Mouse (Mus musculus) kidney, postnatal 0 days (tissue): ENCODE measurements at regions not wholly inside any gene's neighbourhood (a gene's known extent, or its start where the extent isn't known, plus 50 kb on each side); places are given as distances from the start of the nearest gene placed in this dataset.
A peak's percentile ranks its signal among the peaks of the same experiment; 100 is the strongest.

ENCODE experiments used
- ATAC-seq: fragments of 200-750 bp; cut with Nextera tagmentation; replicated peaks from 2 replicates; pipeline ENCODE4 v1.8.0; 2017; ENCODE audit warnings: low read depth, moderate number of reproducible peaks, moderate TSS enrichment, moderate library complexity; ENCODE audit not compliant: low FRiP score
- DNase-seq: peaks from one replicate; pipeline ENCODE4 v3.0.0-alpha.2; 2016; ENCODE audit warnings: low spot score
- H3K27ac ChIP-seq: fragments of 300-500 bp; sonication (generic); 2 replicates; pipeline ENCODE4 v1.5.1; 2014; ENCODE audit warnings: mild to moderate bottlenecking
- H3K27me3 ChIP-seq: fragments of 300-500 bp; sonication (generic); 2 replicates; pipeline ENCODE4 v1.6.1; 2014; ENCODE audit warnings: low read length, mixed read lengths; ENCODE audit not compliant: insufficient read depth
- H3K36me3 ChIP-seq: fragments of 300-500 bp; sonication (generic); 2 replicates; pipeline ENCODE4 v1.6.1; 2014; ENCODE audit warnings: low read length, mixed read lengths; ENCODE audit not compliant: insufficient read depth
- H3K4me1 ChIP-seq: fragments of 300-500 bp; sonication (generic); replicated peaks from 2 replicates; pipeline ENCODE4 v1.6.1; 2014; ENCODE audit warnings: antibody characterized with exemption, low read length, mixed read lengths; ENCODE audit not compliant: insufficient read depth
- H3K4me2 ChIP-seq: fragments of 300-500 bp; sonication (generic); 2 replicates; pipeline ENCODE4 v1.6.1; 2014; ENCODE audit warnings: mild to moderate bottlenecking, low read length, moderate library complexity, mixed read lengths
- H3K4me3 ChIP-seq: fragments of 300-500 bp; sonication (generic); replicated peaks from 2 replicates; pipeline ENCODE4 v1.5.1; 2014; ENCODE audit warnings: low read depth, low read length
- H3K9ac ChIP-seq: fragments of 300-500 bp; sonication (generic); 2 replicates; pipeline ENCODE4 v1.6.1; 2014; ENCODE audit warnings: low read depth, low read length
- H3K9me3 ChIP-seq: fragments of 300-500 bp; sonication (generic); replicated peaks from 2 replicates; pipeline ENCODE4 v1.6.1; 2016; ENCODE audit warnings: low read length, inconsistent platforms, mixed read lengths
- CTCF ChIP-seq: IDR thresholded peaks from 2 replicates; pipeline ENCODE4 v1.5.1; 2016; ENCODE audit warnings: antibody characterized with exemption, low read depth, mild to moderate bottlenecking, moderate library complexity
- WGBS: fragments of 180-500 bp; shearing (Covaris S2); extraction: QIAGEN DNeasy Blood & Tissue Kit; methylation state at CpG from one replicate; pipeline ENCODE4 v1.1.7; 2014; 5-methylcytosine and 5-hydroxymethylcytosine counted together

DNA sequence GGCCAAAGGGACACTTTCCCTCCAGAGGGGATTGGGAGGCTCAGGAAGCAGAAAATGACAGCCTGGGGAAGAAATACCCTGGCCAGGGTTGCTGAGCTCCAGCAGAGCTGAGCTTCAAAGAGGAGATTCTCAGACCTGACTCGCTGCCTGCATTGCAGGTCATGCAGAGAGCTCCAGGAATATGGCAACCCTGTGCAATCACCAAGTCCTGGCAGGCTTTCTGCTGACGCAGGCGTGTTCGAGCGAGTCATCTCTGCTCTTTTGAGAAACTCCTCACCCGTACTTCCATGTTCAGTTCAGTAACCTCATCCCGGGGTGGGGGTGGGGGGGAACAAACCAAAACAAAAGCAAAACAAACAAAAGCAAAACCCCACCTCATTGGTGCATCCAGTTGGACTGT lies 89.9 kb upstream of the Spin1 start:
- TF ChIP-seq CTCF: no peak
- WGBS: 66% methylated on average over 7 of the region's 7 CpGs
- no peaks in the 10 kb centered on the region for H3K36me3 ChIP-seq
- no peak overlapping the region for H3K27ac ChIP-seq
- ATAC-seq (no peak), DNase-seq (no peak)
- H3K9ac ChIP-seq: no peak overlapping the region
- no peak overlapping the region for H3K4me2 ChIP-seq
- H3K4me1 ChIP-seq: no peaks in the 10 kb centered on the region
- H3K4me3 ChIP-seq: no peak overlapping the region
- no peaks in the 10 kb centered on the region for H3K9me3 ChIP-seq
- no peaks in the 10 kb centered on the region for H3K27me3 ChIP-seq

GRCm38 (mm10) chr13:51016209-51016608 lies 84.5 kb upstream of the Spin1 start:
- no peaks in the 10 kb centered on the region for H3K27me3 ChIP-seq
- 67% methylated on average over 3 of the region's 3 CpGs for WGBS
- H3K9ac ChIP-seq: no peak overlapping the region
- ATAC-seq: no peak
- no peaks in the 10 kb centered on the region for H3K36me3 ChIP-seq
- no peak overlapping the region for H3K27ac ChIP-seq
- no peak overlapping the region for H3K4me2 ChIP-seq
- peaks cover 5% of the 10 kb centered on the region for H3K4me1 ChIP-seq
- no peak overlapping the region for H3K4me3 ChIP-seq
- no peak for TF ChIP-seq CTCF
- no peaks in the 10 kb centered on the region for H3K9me3 ChIP-seq
- DNase-seq: no peak

DNA sequence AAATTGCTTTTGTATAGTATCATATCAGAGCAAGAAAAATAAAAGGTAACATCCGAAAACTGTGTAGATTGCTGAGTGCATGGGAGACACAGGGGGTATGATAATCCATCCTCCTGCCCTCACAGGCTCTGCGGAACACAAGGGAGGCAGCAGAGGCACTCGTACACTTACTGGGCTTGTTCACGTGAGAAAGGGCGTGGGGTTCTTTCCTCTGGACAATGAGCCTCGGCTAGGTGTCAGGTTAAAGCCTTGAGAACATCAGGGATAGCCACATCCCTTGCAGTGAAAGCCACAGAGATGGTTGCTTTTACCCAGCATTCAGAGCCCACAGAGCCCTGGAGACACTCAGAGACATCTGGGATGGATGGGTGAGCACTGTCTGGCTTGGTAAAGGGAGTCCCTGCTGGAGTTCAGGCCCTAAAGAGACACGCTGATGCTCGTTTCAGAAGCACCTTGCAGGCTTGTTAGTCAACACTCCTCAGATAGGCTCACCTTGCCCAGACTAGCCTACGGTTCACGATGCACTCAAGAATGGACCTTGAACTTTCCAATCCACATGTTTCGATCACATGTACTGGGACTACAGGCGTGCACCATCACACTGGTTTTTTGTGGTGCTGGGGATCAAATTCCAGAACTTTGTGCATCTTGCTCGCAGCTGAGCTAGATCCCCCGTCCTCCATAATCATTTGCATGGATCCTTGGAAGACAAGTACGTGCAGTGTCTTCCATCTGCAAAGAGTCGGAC lies 83.5 kb upstream of the Spin1 start:
- DNase-seq: no peak
- 68% methylated on average over 16 of the region's 16 CpGs for WGBS
- no peaks in the 10 kb centered on the region for H3K36me3 ChIP-seq

GRCm38 (mm10) chr13:51017727-51018321 lies 82.9 kb upstream of the Spin1 start:
- Histone ChIP-seq H3K36me3 (no peaks in the 10 kb centered on the region), H3K9ac (no peak overlapping the region), H3K4me2 (peak overlapping the region; percentile 3; the same call in 1 of the 2 replicates), H3K4me3 (no peak overlapping the region), H3K27ac (0 out of 2 replicates have a peak overlapping the region, but pooled peaks have one; percentile 26), H3K9me3 (no peaks in the 10 kb centered on the region), H3K4me1 (peaks cover 8% of the 10 kb centered on the region), H3K27me3 (no peaks in the 10 kb centered on the region)
- WGBS: 15% methylated on average over 10 of the region's 10 CpGs
- no peak for TF ChIP-seq CTCF
- ATAC-seq: peak; percentile 74; the same call in 1 of the 2 replicates
- peak; percentile 75 for DNase-seq

More for the DNA sequence above, 83.5 kb upstream of the Spin1 start:
- H3K4me3 ChIP-seq: no peak overlapping the region
- TF ChIP-seq CTCF: no peak
- peaks cover 5% of the 10 kb centered on the region for H3K4me1 ChIP-seq
- no peak for ATAC-seq
- H3K9ac ChIP-seq: no peak overlapping the region
- no peaks in the 10 kb centered on the region for H3K27me3 ChIP-seq
- no peaks in the 10 kb centered on the region for H3K9me3 ChIP-seq
- H3K27ac ChIP-seq: 0 out of 2 replicates have a peak overlapping the region, but pooled peaks have one; percentile 26
- H3K4me2 ChIP-seq: peak overlapping the region; percentile 3; the same call in 1 of the 2 replicates

DNA sequence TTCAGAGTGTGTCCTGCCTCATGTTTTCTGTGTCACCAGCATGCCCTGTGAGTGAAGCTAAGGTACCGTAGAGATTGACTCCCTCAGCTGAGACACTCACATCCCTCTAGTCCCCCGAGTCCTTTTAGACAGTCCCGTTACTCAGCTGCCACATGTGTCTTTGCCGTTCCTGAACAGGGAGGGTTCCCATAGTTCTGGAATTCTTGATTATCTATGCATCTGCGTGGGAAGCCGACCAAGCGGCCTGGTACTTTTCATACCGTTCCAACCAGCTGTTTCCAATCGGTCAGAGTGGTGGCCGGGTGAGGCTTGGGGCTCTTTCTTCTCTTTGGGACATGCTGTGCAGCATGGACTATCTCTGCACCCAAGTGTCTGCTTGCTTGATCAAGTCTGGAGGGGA lies 82.3 kb upstream of the Spin1 start:
- no peaks in the 10 kb centered on the region for H3K9me3 ChIP-seq
- no peak overlapping the region for H3K4me2 ChIP-seq
- H3K9ac ChIP-seq: no peak overlapping the region
- no peak for DNase-seq
- H3K27ac ChIP-seq: 0 out of 2 replicates have a peak overlapping the region, but pooled peaks have one; percentile 6
- no peak for TF ChIP-seq CTCF
- H3K36me3 ChIP-seq: no peaks in the 10 kb centered on the region
- peaks cover 8% of the 10 kb centered on the region for H3K4me1 ChIP-seq
- H3K27me3 ChIP-seq: no peaks in the 10 kb centered on the region
- no peak for ATAC-seq
- no peak overlapping the region for H3K4me3 ChIP-seq
- WGBS: 56% methylated on average over 10 of the region's 10 CpGs

DNA sequence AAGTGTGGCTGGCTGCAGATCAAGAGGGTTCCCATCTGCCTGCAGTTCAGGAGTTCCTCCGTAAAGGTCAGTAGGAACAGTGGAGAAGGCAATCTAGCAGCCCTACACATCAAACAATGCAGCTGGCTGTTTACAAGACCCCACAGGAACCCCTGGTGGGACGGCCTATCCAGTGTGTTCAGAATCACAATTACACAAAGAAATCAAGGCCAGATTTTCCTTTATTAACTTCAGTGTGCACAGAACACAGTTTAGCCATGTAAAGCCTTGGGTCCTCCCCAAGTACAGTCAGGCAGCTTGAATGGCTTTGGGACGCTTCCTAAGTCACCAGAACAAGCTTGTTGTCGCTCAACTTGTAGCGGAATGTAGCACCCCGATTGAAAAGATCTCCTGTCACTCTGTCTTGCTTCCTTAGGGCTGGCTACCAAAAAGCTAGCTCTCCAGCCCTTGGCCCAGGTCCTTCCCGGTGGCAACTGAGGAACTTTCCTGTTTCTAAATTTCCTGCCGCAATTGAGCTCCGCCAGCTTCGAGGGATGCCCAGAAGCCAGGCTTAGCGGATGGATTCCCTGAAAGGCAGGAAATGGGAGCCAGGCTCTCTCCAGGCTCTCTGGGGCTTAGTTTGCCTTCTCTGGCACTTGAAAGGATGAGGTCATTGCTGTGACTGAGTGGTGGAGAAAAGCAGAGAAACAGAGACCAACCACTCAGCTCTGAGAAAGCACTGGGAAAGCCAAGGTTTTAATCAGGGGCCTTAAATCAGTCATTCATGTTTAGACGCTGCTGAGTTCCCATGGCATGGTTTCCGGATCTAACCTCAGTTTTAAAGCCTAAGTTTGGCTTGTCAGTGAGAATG lies 78.1 kb upstream of the Spin1 start:
- peaks cover 8% of the 10 kb centered on the region for H3K4me1 ChIP-seq
- ATAC-seq: no peak
- H3K4me3 ChIP-seq: no peak overlapping the region
- no peak overlapping the region for H3K4me2 ChIP-seq
- H3K9ac ChIP-seq: no peak overlapping the region
- peak overlapping the region; percentile 25; the same call in 1 of the 2 replicates for H3K27ac ChIP-seq
- H3K36me3 ChIP-seq: no peaks in the 10 kb centered on the region
- peak; percentile 55 for DNase-seq
- H3K27me3 ChIP-seq: no peaks in the 10 kb centered on the region
- 51% methylated on average over 13 of the region's 13 CpGs for WGBS
- no peaks in the 10 kb centered on the region for H3K9me3 ChIP-seq
- TF ChIP-seq CTCF: no peak
